Mouse (Mus musculus) ES-Bruce4 (cell line): ENCODE measurements around the gene Ptpro. TPM values are rescaled to one million over a fixed set of nuclear protein-coding genes. Genes with fewer than 3 reads are reported as not detected.

ENCODE experiments used
- H3K27ac ChIP-seq: 2 replicates; pipeline ENCODE4 v1.5.1; 2012; ENCODE audit warnings: low read length, inconsistent platforms; ENCODE audit not compliant: insufficient read depth
- H3K27me3 ChIP-seq: 2 replicates; pipeline ENCODE4 v1.6.1; 2012; ENCODE audit warnings: mild to moderate bottlenecking, low read length, inconsistent platforms; ENCODE audit not compliant: control insufficient read depth, poor library complexity, insufficient read depth, severe bottlenecking
- H3K36me3 ChIP-seq: 2 replicates; pipeline ENCODE4 v1.6.1; 2012; ENCODE audit warnings: inconsistent platforms, mild to moderate bottlenecking, low read length, moderate library complexity; ENCODE audit not compliant: control insufficient read depth, poor library complexity, insufficient read depth, severe bottlenecking
- H3K4me1 ChIP-seq: one replicate; pipeline ENCODE4 v1.8.1; 2011; ENCODE audit warnings: low read length; ENCODE audit not compliant: control insufficient read depth, insufficient read depth
- H3K4me3 ChIP-seq: 2 replicates; pipeline ENCODE4 v1.5.1; 2011; ENCODE audit warnings: low read depth, mild to moderate bottlenecking, low read length
- H3K9ac ChIP-seq: 2 replicates; pipeline ENCODE4 v1.6.1; 2012; ENCODE audit warnings: low read depth, mild to moderate bottlenecking, inconsistent platforms; ENCODE audit not compliant: poor library complexity, severe bottlenecking
- H3K9me3 ChIP-seq: replicated peaks from 2 replicates; pipeline ENCODE4 v1.6.1; 2012; ENCODE audit warnings: mild to moderate bottlenecking, low read length, inconsistent platforms; ENCODE audit not compliant: control insufficient read depth, poor library complexity, insufficient read depth, severe bottlenecking
- CTCF ChIP-seq: IDR thresholded peaks from one replicate; pipeline ENCODE4 v1.8.1; 2011; ENCODE audit warnings: low read depth, low read length
- EP300 ChIP-seq: IDR thresholded peaks from 2 replicates; pipeline ENCODE4 v1.6.1; 2011; ENCODE audit warnings: low read depth, low read length; ENCODE audit not compliant: insufficient read depth
- POLR2A ChIP-seq: IDR thresholded peaks from one replicate; pipeline ENCODE4 v1.8.1; 2011; ENCODE audit warnings: low read length; ENCODE audit not compliant: insufficient read depth
- polyA plus RNA-seq: library from polyadenylated mRNA; stranded (reverse); fragments of >200 nt; gene quantifications from 2 replicates; pipeline ENCODE4 v1.2.4, GENCODE M21; 2011; ENCODE audit warnings: low read depth; ENCODE audit not compliant: missing spikeins, insufficient read depth, insufficient read length

The Ptpro gene
- polyA plus RNA-seq, 1 experiment = not detected

DNA sequence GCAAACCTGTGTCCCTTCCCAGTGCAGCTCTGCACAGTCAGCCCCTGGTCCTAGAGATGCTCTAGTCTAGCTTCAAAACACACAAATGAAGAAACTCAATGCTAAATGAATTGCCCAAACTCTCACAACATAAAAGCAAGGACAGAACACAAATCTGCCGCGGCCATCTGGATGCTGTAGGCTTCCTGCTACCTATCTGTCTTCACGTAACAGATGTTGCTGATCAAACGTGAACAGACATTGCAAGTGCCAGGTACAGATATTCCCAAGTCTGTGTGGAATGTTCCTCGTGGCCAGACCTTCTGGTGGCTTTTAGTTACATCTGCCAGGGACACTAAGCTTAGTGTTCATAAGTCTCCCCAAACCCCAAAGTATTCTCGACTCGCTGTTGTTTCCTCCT, 29.9 kb downstream of the Ptpro start:
- Histone ChIP-seq H3K9ac (no peak overlapping the region), H3K9me3 (no peaks in the 10 kb centered on the region), H3K4me1 (no peaks in the 10 kb centered on the region), H3K36me3 (no peaks in the 10 kb centered on the region), H3K27me3 (no peaks in the 10 kb centered on the region), H3K27ac (no peak overlapping the region), H3K4me3 (no peak overlapping the region)
- no peak for TF ChIP-seq CTCF
- no peak for TF ChIP-seq POLR2A
- no peak for TF ChIP-seq EP300

DNA sequence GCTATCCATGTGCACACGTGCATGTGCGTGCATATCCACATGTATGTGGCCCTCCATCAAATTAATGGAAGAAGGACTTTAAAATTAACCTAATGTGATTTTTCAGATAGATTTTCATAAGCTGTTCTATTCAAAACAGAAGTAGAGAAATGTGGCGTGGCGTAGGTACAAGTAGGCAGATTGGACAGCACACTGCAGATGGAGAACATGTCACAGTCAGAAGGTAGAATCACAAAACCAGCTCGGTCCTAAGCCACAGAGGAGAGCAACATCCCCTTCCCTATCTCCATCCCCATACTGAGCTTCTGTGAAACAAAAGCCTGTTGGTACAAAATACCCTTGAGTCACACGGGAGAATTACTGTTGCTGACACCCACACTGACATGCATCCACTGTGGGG, 34.3 kb downstream of the Ptpro start:
- Histone ChIP-seq H3K9ac (no peak overlapping the region), H3K9me3 (no peaks in the 10 kb centered on the region), H3K36me3 (no peaks in the 10 kb centered on the region), H3K4me1 (no peaks in the 10 kb centered on the region), H3K27me3 (no peaks in the 10 kb centered on the region), H3K27ac (no peak overlapping the region), H3K4me3 (no peak overlapping the region)
- TF ChIP-seq CTCF (no peak), POLR2A (no peak), EP300 (no peak)

DNA sequence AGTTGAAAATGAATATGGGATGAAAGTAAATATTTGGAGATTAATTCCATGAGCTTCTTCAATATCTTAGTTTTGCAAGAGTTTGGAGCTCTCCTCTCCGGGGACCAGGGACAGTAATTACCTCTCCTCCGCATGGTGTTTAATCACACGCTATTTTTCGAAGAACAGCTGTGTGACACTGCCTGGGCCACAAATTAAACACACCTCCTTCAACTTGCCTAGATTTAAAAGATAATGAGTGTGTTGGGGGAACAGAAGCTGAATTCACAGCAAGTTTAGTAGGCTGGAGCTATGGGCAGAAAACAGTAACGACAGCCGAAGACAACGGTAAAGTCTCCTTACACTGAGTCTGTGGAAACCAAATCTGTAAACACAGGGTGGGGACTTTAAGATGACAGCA, 35.7 kb downstream of the Ptpro start:
- H3K9me3 ChIP-seq = no peaks in the 10 kb centered on the region
- no peak for TF ChIP-seq EP300
- TF ChIP-seq CTCF = no peak
- TF ChIP-seq POLR2A = no peak

DNA sequence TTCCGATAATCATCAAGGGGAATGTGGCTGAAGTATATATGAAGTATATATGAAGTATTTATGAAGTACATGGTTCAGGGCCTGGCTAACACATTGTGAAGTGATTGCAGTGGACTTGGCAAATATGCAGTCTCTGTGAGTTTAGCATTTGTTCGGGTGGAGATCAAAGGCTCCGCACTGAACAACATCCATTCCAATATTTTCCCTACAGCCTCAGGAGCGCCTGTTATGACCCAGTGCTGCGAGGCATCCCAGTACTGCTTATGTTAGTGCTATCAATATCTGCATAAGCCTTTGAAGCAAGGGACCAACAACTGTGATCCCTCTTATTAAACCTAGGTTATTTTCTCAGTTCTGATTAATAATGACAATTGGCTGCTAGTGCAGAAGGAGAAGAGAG, 36.1 kb downstream of the Ptpro start:
- Histone ChIP-seq H3K27ac (no peak overlapping the region), H3K9me3 (no peaks in the 10 kb centered on the region), H3K9ac (no peak overlapping the region), H3K4me3 (no peak overlapping the region), H3K36me3 (no peaks in the 10 kb centered on the region), H3K27me3 (no peaks in the 10 kb centered on the region; the same call in 1 of the 2 replicates), H3K4me1 (no peaks in the 10 kb centered on the region)
- TF ChIP-seq EP300 (no peak), CTCF (no peak), POLR2A (no peak)

More for the DNA sequence above, 35.7 kb downstream of the Ptpro start:
- Histone ChIP-seq H3K27ac (no peak overlapping the region), H3K9ac (no peak overlapping the region), H3K27me3 (no peaks in the 10 kb centered on the region), H3K36me3 (no peaks in the 10 kb centered on the region), H3K4me3 (no peak overlapping the region), H3K4me1 (no peaks in the 10 kb centered on the region)

DNA sequence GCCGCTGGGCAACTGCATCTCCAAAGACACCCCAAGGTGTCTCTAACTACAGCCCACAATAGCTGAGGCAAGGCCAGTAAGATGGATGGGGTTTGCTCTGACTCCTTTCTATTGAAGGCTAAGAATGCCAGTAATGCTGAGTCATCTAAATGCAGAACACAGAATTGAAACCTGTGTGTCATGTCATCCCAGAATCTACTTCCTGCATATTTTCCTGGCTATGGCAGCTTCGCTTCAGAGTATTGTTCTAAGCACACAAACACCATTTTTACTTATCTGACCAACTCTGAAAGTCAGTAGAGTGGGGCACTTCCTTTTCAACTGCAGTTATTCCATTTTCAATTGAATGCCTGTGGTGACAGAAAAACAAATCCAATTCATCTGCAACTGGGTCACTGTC, 40.3 kb downstream of the Ptpro start:
- Histone ChIP-seq H3K9me3 (no peaks in the 10 kb centered on the region), H3K4me3 (no peak overlapping the region), H3K4me1 (no peaks in the 10 kb centered on the region), H3K9ac (no peak overlapping the region), H3K27me3 (no peaks in the 10 kb centered on the region; the same call in 1 of the 2 replicates), H3K36me3 (no peaks in the 10 kb centered on the region), H3K27ac (no peak overlapping the region)
- no peak for TF ChIP-seq CTCF
- no peak for TF ChIP-seq EP300
- no peak for TF ChIP-seq POLR2A

DNA sequence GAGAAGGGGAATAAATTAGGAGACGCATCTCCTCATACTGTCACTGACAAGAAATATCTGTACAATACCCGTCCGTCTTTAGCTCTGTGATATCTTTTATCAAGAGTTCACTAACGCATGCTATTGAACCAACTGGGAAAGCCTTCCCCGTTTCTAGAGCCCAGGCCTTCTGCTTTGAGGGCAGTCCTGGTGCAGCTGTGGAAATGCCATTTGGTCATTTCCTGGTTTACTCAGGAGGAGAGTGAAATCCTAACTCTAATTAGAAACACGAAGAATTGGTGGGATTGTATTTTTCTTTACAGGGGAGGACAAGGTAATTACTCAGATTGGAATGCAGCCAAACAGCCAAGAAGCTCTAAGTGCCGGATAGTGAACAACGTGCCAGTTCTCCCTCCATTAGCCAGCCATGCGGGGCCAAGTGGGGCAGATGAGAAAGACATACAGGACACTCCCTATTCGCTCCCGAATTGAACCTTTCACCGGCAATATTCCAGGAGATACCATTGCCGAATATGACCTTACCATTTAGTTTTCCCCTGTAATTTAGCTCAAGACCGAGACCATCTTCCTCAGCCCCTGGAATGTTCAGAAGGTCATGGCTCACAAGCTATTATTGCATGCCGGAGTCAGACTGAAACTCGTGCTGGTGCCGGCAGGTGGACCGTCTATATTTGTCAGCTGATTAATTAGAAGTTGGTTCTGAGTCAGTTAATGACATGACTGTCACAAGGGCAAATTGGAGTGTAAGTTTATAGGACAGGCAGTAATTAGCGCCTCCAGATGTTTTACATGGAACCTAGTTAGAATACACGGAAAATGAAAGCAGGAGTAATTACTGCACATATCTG, 43.1 kb downstream of the Ptpro start:
- Histone ChIP-seq H3K36me3 (no peaks in the 10 kb centered on the region), H3K27me3 (no peaks in the 10 kb centered on the region; the same call in 1 of the 2 replicates), H3K9ac (no peak overlapping the region), H3K9me3 (no peaks in the 10 kb centered on the region), H3K27ac (no peak overlapping the region), H3K4me1 (no peaks in the 10 kb centered on the region), H3K4me3 (no peak overlapping the region)
- TF ChIP-seq POLR2A = no peak
- no peak for TF ChIP-seq EP300
- no peak for TF ChIP-seq CTCF
